Mouse (Mus musculus): ENCODE results near the gene Shmt2.

GRCm38 (mm10) chr10:127557397-127557796, 35.2 kb upstream of the Shmt2 start:
- TF ChIP-seq EP300 (IDR thresholded peaks at IDR 0.05; ENCODE audit: low read depth) (no peak), CTCF (IDR thresholded peaks at IDR 0.05; ENCODE audit: low read depth) (peak; percentile 10; the same call in 1 of the 2 replicates)

Data from heart, postnatal 0 days (tissue).